Mouse (Mus musculus): ENCODE results near the gene Cap2. TPM values are rescaled to one million over a fixed set of nuclear protein-coding genes. Genes with fewer than 3 reads are reported as not detected.

Cap2 gene
- polyA plus RNA-seq (2015; fragmentation: Nextera tagmentation; extraction: Ambion mirVana): 6.2 and 7.0 TPM in 2 replicates

DNA sequence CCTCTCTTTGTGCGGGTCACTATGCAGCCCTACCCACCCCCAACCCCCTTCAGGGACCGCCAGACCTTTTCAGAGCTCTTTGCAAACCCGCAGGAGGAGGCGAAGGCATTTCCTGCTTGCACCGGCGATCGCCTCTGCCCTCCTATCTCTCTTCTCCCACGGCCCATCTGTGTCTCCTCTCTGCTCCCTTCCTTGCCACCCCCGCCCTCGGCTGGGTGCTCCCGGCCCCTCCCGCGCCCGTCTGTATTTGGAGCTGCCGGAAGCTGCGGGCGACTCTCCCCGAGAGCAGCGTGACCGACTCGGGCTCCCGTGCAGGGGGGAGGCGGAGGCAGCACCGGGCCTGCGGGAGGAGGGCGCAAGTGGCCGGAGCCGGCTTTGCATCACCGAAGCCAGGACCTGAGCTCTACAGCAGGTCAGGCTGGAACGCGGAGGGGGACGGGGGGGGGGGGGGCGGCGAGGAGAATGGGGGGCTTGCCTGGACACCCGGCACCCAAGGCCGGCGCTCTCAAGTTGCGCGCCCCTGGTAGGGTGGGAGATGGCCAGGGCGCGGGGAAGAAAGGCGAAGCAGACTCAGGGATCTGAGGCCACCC, at the start of gene Cap2:
Gene Cap2, plus strand, starts transcription at position 49 of the 590 bp plus-strand sequence.
- Histone ChIP-seq H3K27me3 (replicated peaks) (peaks cover 4% of the 10 kb centered on the region; the same call in 1 of the 2 replicates), H3K4me1 (peaks cover 11% of the 10 kb centered on the region), H3K27ac (replicated peaks) (no peak within 1 kb of the TSS), H3K4me2 (peak within 1 kb of the TSS; percentile 85), H3K36me3 (no peaks in the 10 kb centered on the region), H3K4me3 (replicated peaks) (peak within 1 kb of the TSS; percentile 46), H3K9me3 (replicated peaks) (no peaks in the 10 kb centered on the region), H3K9ac (replicated peaks) (peak within 1 kb of the TSS; percentile 53)
- peak; percentile 65 for ATAC-seq (ENCODE audit: low FRiP score)
- WGBS: under 1% methylated on average over 36 of the region's 42 CpGs

DNA sequence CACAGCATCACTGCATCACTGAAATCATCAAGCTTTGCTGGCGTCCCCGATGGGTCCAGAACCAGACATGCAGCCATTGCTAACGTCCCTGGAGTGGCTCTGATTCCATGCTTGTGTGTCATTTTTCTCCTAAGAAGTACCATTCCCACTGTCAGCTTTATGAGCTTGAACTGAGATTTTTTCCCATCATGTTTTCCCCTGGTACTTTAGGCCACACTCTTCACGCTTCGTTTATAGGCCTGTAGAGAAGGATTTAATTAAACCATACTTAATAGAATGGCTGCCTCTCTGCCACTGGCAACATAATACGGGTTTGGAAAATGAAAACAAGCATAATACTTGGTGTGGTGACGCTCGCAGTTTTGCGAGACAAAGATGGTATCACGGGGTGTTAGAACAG, 42.1 kb upstream of the Cap2 start:
- H3K4me1 ChIP-seq: peaks cover 6% of the 10 kb centered on the region; the same call in 1 of the 2 replicates
- no peak overlapping the region for H3K4me2 ChIP-seq
- no peak overlapping the region for H3K4me3 ChIP-seq (replicated peaks)
- peak overlapping the region; percentile 68 for H3K27ac ChIP-seq (replicated peaks)
- H3K9ac ChIP-seq (replicated peaks): no peak overlapping the region
- peak; percentile 72 for ATAC-seq (ENCODE audit: low FRiP score)
- H3K36me3 ChIP-seq: no peaks in the 10 kb centered on the region
- WGBS: 39% methylated on average over 10 of the region's 10 CpGs
- no peaks in the 10 kb centered on the region for H3K9me3 ChIP-seq (replicated peaks)
- no peaks in the 10 kb centered on the region for H3K27me3 ChIP-seq (replicated peaks)

DNA sequence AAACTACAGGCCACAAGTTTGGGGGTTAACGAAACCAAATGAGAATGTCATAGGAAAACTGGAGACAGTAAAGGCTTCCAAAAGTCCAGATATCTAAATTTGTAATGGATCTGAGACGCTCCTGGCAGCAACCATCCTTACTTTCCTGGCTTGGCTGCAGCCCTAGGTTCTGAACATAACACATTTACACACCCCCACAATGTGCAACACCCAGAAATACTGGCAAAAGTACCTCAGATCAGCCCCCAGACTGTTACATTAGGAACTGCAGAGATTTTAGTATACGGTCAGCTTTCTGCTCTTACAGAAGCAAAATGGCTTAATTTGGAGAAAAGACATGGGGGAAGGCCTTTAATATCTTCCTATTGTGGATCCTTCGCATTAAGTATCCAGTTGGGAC, 39.4 kb upstream of the Cap2 start:
- Histone ChIP-seq H3K4me2 (no peak overlapping the region), H3K9ac (replicated peaks) (no peak overlapping the region), H3K9me3 (replicated peaks) (no peaks in the 10 kb centered on the region), H3K27me3 (replicated peaks) (no peaks in the 10 kb centered on the region), H3K36me3 (no peaks in the 10 kb centered on the region), H3K4me3 (replicated peaks) (no peak overlapping the region), H3K27ac (replicated peaks) (no peak overlapping the region), H3K4me1 (peaks cover 6% of the 10 kb centered on the region; the same call in 1 of the 2 replicates)
- 81% methylated on average over 4 of the region's 4 CpGs for WGBS
- ATAC-seq (ENCODE audit: low FRiP score): no peak

DNA sequence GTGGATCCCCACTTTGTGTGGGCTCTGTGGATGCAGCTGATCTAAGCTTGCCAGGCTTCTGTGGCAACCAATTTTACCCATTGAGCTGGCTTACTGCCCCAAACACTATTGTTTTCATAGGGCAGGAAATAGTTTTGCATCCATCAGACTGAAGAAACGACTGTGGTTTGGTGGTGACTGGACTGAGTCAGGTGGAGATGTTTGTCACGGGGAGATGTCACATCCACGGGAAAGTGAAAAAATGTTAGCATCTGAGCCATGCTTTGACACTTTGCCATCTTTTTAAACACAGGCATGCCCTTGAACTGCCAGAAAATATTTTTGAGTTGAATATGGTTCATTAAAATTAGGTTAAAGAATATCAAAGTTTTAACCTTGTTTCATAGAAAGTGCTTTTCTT, 37.9 kb upstream of the Cap2 start:
- H3K4me3 ChIP-seq (replicated peaks): no peak overlapping the region
- no peak for ATAC-seq (ENCODE audit: low FRiP score)
- 79% methylated on average over 3 of the region's 3 CpGs for WGBS

DNA sequence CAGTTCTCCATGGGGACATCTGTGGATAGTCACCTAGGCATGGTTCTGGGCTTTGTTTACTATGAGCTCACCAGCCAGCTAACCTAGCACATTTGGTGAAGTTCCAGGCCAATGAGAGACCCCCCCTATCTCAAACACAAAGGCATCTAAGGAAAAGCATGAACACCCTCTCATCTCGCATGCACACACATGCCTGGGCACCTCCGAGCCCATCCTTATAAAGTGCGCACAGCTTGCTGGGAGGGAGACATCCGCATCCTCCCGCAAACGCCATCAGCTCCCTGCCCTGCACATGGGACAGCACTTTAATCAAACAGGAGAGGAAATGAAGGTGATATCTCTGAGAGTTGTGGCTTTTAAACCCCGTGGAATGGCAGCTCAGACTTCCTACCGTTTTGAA, 33.4 kb upstream of the Cap2 start:
- H3K9me3 ChIP-seq (replicated peaks): no peaks in the 10 kb centered on the region
- 0 out of 2 replicates have a peak, but pooled peaks cover 3% of the 10 kb centered on the region for H3K4me1 ChIP-seq
- no peaks in the 10 kb centered on the region for H3K27me3 ChIP-seq (replicated peaks)
- 69% methylated on average over 8 of the region's 8 CpGs for WGBS
- no peak overlapping the region for H3K4me2 ChIP-seq
- no peak overlapping the region for H3K4me3 ChIP-seq (replicated peaks)
- H3K36me3 ChIP-seq: no peaks in the 10 kb centered on the region
- no peak overlapping the region for H3K27ac ChIP-seq (replicated peaks)
- ATAC-seq (ENCODE audit: low FRiP score): no peak
- no peak overlapping the region for H3K9ac ChIP-seq (replicated peaks)

More for the DNA sequence above, 37.9 kb upstream of the Cap2 start:
- Histone ChIP-seq H3K27ac (replicated peaks) (no peak overlapping the region), H3K9me3 (replicated peaks) (no peaks in the 10 kb centered on the region), H3K4me2 (no peak overlapping the region), H3K36me3 (no peaks in the 10 kb centered on the region), H3K4me1 (peaks cover 9% of the 10 kb centered on the region; the same call in 1 of the 2 replicates), H3K9ac (replicated peaks) (no peak overlapping the region), H3K27me3 (replicated peaks) (no peaks in the 10 kb centered on the region)

DNA sequence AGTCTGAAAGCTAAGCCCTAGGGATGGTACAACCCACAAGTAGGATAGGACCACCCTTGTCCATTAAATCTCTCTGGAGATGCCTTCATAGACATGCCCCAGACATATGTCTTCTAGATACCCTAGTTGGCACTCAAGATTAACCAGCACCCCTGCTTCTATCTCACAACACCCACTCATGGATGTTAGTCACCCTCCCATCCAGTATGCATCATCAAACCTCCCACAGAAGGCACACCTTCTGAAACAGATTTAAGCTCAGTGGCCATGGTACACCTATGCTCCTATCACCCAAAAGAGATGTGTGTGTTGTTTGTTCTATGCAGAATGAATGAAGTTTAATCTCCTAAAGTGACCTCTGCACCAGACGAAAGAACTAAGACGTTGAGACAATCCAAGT, 32.1 kb upstream of the Cap2 start:
- H3K9ac ChIP-seq (replicated peaks): no peak overlapping the region
- H3K9me3 ChIP-seq (replicated peaks): no peaks in the 10 kb centered on the region
- whole genome bisulfite sequencing: 96% methylated on average over 2 of the region's 2 CpGs
- H3K4me2 ChIP-seq: no peak overlapping the region
- 0 out of 2 replicates have a peak, but pooled peaks cover 3% of the 10 kb centered on the region for H3K4me1 ChIP-seq
- no peak overlapping the region for H3K27ac ChIP-seq (replicated peaks)
- ATAC-seq (ENCODE audit: low FRiP score): no peak
- no peaks in the 10 kb centered on the region for H3K36me3 ChIP-seq
- H3K4me3 ChIP-seq (replicated peaks): no peak overlapping the region
- no peaks in the 10 kb centered on the region for H3K27me3 ChIP-seq (replicated peaks)

DNA sequence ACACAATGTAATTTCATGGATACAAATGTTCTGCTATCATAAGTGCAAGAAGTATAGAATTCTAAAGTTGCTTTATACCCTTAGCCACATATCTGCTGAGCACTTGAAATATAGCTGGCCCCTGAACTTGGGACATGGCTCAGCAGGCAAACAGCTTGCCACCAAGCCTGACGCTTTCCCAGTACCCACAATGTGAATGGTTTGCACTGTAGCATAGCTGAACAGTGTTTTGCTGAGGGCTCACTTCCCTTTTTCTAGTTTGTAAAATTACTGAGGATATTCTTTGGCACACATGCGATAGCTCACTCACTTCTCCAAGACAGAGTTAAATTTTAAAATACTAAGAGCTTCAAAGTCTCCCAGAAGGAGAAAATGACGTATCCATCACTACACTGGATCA, 20.4 kb upstream of the Cap2 start:
- H3K4me3 ChIP-seq (replicated peaks): no peak overlapping the region
- no peak overlapping the region for H3K27ac ChIP-seq (replicated peaks)
- H3K9ac ChIP-seq (replicated peaks): no peak overlapping the region
- H3K9me3 ChIP-seq (replicated peaks): no peaks in the 10 kb centered on the region
- WGBS: 68% methylated on average over 3 of the region's 3 CpGs
- H3K4me2 ChIP-seq: no peak overlapping the region
- H3K27me3 ChIP-seq (replicated peaks): no peaks in the 10 kb centered on the region
- ATAC-seq (ENCODE audit: low FRiP score): no peak
- no peaks in the 10 kb centered on the region for H3K36me3 ChIP-seq
- no peaks in the 10 kb centered on the region for H3K4me1 ChIP-seq

DNA sequence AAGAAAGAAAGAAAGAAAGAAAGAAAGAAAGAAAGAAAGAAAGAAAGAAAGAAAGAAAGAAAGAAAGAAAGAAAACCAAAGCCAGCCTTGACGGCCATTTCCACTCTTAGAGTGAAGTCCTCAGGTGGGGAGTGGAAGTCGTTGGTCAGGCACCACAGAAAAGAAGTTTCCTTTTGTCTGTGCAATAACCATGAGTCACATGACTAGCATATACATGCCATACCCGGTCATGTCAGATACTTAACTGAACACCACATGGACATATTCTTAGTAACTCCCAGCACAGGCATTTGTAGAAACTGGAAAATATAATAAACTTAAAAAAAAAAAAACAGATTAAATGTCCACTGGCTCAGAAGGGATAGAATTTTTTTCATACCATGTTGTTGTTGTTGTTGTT, 16.0 kb upstream of the Cap2 start:
- 81% methylated on average over 3 of the region's 3 CpGs for WGBS
- Histone ChIP-seq H3K4me2 (no peak overlapping the region), H3K9me3 (replicated peaks) (no peaks in the 10 kb centered on the region), H3K27me3 (replicated peaks) (no peaks in the 10 kb centered on the region), H3K9ac (replicated peaks) (no peak overlapping the region), H3K4me3 (replicated peaks) (no peak overlapping the region), H3K27ac (replicated peaks) (no peak overlapping the region), H3K4me1 (no peaks in the 10 kb centered on the region), H3K36me3 (no peaks in the 10 kb centered on the region)
- ATAC-seq (ENCODE audit: low FRiP score): no peak

DNA sequence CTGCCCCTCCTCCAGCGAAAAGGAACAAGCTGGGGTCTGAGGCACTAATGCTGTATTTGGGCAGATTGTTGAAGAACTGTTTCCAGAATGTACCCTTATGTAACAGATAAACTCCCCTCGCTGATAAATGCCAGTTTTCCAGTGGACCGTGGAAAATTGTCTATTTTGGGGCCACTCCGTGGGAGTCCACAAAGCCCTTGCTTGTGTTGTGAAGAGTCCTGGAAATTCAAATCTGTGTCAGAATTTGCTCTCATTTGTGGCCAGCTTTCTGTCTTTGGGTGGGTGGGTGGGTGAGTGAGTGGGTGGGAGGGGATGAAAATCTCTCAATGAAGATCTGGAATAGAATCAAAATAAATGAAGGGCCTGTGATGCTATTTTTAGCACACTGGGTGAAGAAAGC, 13.5 kb upstream of the Cap2 start:
- Histone ChIP-seq H3K4me1 (no peaks in the 10 kb centered on the region), H3K27me3 (replicated peaks) (no peaks in the 10 kb centered on the region), H3K9ac (replicated peaks) (no peak overlapping the region), H3K27ac (replicated peaks) (no peak overlapping the region), H3K4me2 (no peak overlapping the region), H3K36me3 (no peaks in the 10 kb centered on the region), H3K4me3 (replicated peaks) (no peak overlapping the region), H3K9me3 (replicated peaks) (no peaks in the 10 kb centered on the region)
- 75% methylated on average over 4 of the region's 4 CpGs for WGBS
- no peak for ATAC-seq (ENCODE audit: low FRiP score)

DNA sequence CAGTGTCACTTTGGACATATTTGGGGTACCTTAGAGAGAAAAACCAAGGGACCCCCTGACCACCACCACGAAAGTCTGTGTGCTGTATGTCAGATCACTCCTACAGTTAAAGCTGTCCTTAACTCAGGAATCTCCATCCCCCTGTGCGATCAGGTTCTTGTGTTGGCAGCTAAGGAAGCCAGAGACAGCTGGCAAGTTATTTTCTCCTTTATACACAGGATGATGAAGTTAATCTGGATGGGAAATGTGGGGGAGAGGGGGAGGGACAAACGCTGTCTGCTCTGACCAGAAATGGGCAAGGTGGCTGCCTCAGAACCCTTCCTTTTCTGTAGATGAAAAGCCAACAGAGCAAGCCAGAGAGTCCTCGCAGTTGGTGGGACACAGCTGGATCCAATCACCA, 11.0 kb upstream of the Cap2 start:
- H3K4me3 ChIP-seq (replicated peaks): no peak overlapping the region
- WGBS: 48% methylated on average over 4 of the region's 4 CpGs
- H3K36me3 ChIP-seq: no peaks in the 10 kb centered on the region
- H3K9me3 ChIP-seq (replicated peaks): no peaks in the 10 kb centered on the region
- no peak overlapping the region for H3K9ac ChIP-seq (replicated peaks)
- H3K4me2 ChIP-seq: no peak overlapping the region
- no peak for ATAC-seq (ENCODE audit: low FRiP score)
- no peaks in the 10 kb centered on the region for H3K4me1 ChIP-seq
- H3K27ac ChIP-seq (replicated peaks): no peak overlapping the region
- no peaks in the 10 kb centered on the region for H3K27me3 ChIP-seq (replicated peaks)

DNA sequence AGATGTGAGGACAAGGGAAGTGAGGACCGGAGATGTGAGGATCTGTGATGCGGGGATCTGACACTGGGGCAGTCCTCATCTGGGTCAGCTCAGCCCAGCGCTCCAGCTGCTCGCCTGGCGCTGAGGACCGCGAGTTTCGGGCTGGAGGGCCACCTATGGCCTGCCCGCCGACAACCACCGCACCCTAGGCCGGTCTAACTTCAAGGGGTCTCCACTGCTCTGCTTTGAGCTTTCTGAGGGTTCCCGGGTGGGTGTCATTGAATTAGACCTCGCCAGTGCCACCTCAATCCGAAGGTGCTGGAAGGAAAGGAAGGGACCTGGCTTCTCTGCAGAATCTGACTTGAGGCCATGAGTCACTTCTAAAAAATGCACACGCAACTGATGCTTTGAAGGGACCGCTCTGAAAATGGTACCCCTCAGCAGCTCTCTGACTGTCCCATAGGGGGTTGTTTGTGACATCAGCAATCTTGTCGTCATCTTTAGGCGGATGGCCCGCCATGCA, 793 bp downstream of the Cap2 start:
- no peaks in the 10 kb centered on the region for H3K36me3 ChIP-seq
- peak overlapping the region; percentile 53 for H3K9ac ChIP-seq (replicated peaks)
- peak overlapping the region; percentile 85 for H3K4me2 ChIP-seq
- H3K27me3 ChIP-seq (replicated peaks): peaks cover 4% of the 10 kb centered on the region; the same call in 1 of the 2 replicates
- no peak overlapping the region for H3K27ac ChIP-seq (replicated peaks)
- H3K4me3 ChIP-seq (replicated peaks): peak overlapping the region; percentile 46
- ATAC-seq (ENCODE audit: low FRiP score): no peak; the same call in 1 of the 2 replicates
- H3K9me3 ChIP-seq (replicated peaks): no peaks in the 10 kb centered on the region
- 7% methylated on average over 20 of the region's 20 CpGs for WGBS
- peaks cover 11% of the 10 kb centered on the region for H3K4me1 ChIP-seq

DNA sequence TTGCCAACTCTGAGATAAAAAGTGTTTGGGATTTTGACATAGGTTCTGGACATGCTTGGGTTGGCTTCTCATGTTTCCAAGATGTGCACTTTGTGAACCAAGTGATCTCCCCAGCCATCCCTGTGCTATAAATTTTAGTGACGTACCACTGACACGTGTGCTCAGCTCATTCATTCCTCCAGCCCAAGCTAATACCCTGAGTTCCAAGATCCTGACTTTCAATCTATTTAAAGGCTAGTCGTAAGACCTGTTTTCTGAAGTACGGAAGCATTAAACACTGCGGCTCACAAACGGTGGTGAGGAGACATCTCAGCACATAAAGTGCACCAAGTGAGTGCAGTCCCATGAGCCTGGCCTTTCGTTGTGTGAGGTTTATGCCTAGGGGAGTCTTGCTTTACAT, 6.3 kb downstream of the Cap2 start:
- H3K36me3 ChIP-seq: no peaks in the 10 kb centered on the region
- H3K4me1 ChIP-seq: no peaks in the 10 kb centered on the region
- H3K4me2 ChIP-seq: no peak overlapping the region
- H3K4me3 ChIP-seq (replicated peaks): no peak overlapping the region
- peaks cover 4% of the 10 kb centered on the region; the same call in 1 of the 2 replicates for H3K27me3 ChIP-seq (replicated peaks)
- H3K9ac ChIP-seq (replicated peaks): no peak overlapping the region
- WGBS: 79% methylated on average over 7 of the region's 7 CpGs
- ATAC-seq (ENCODE audit: low FRiP score): no peak
- no peaks in the 10 kb centered on the region for H3K9me3 ChIP-seq (replicated peaks)
- no peak overlapping the region for H3K27ac ChIP-seq (replicated peaks)

All from neural tube, embryonic 15.5 days (tissue).